Mouse (Mus musculus): Measurements from ENCODE around the gene Ttc30a2.

Ttc30a2 gene

DNA sequence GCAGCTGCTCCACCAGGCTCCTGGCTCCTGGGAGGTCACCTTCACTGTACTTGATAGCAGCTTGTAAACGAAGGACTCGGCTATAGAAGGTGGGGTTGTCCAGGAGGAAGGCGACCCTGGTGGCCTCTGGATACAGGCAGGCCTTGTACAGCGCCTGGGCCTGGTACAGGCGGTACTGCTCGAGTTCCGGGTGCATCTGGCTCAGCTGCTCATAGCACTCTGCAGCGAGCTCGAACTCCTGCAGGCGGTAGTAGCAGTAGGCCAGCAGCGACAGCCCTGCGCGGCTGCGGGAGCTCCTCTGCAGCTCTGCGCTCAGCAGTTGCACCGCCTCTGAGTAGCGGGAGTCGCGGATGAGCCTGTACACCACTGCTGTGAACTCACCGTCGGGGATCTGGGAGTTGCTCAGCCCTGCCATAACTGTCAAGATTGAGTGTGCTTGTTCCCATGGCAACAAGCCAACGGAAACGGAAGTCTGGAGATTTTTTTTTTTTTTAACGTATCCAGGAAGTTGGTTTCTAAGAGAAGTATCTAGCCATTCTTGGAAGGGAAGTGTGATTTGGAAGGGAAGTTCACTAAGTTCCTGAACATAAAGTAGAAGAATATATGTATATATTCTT, at the start of gene Ttc30a2:
Ttc30a2 (minus strand) TSS at position 419 of the 617 bp plus-strand sequence.
- in situ Hi-C loops (cut with MboI, MseI) = loop anchor here (5.0 kb wide), 1 partner anchor 41 kb away; the partner anchor contains the start of gene Ttc30b (in 2 of the 2)

DNA sequence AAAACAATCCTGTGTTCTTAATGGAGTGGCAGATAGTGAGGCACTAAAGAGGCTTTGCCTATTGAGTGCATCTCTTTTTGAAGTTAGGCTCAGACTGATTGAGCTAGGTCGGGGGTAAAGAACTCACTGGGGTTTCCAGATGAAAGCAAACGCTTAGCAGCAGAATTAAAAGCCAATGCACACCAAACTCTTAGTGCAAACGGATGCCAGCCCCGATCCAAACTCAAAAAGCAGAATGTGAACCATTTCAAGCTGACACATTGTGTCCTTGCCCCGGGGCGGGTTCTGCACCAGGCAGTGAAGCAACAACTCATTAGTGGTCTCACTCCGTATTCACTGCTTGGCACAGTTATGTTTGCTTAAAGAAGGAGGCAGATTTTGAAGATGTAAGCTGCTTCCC, 38.9 kb upstream of the Ttc30a2 start:
- in situ Hi-C loops (cut with MboI, MseI) = no loop called here

DNA sequence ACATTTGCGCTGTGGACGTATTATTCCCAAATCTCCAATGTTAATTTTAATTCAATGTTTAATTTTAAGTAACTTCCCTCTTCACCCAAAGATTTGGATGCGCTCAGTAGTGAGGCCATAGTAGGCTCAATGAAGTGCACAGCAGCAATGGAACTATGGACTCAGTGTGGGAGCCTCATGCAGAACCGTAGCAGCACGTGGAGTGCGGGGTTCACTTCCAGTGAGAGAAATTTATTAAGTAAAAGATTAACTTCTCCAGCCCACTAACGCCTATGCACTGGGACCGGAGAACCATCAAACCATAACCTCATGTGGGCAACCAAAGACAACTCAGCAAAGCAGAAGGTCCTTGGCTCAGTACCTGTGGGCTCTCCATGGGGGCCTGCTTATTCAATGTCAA, 38.2 kb upstream of the Ttc30a2 start:
- in situ Hi-C loops (cut with MboI, MseI) = no loop called here

DNA sequence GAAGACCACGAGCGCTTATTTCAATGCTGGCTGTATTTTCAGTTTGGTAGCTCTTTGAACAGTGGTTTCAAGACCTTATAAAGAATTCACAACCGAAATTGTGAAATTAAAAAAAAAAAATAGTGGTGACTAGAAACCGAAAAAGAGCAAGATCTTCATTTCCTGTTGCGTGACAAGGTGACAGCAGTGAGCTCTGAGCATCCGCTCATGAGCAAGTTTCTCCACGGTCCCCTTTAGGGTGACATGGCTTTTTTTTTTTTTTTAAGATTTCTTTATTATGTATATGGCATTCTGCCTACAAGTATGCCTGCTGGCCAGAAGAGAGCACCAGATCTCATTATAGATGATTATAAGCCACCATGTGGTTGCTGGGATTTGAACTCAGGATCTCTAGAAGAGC, 37.5 kb upstream of the Ttc30a2 start:
- in situ Hi-C loops (cut with MboI, MseI) = no loop called here

DNA sequence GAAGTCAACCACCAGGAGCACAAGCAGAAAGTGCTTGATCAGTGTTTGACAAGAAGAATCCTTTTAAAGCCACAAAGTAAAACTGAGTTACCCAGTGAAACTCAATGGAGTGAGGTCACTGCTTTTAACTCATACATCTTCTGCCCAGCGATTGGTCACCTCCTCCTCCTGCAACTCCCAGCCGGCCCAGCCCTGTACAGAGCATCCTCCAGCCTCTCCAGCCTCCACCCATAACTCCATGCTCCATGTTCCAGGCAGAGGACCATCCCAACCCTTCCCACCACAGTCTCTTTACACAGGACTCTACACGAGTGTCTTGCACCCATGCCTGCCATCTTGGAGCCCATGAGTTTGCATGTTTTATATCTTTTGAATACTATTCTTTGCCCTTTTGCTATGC, 36.7 kb upstream of the Ttc30a2 start:
- in situ Hi-C loops (cut with MboI, MseI) = no loop called here

DNA sequence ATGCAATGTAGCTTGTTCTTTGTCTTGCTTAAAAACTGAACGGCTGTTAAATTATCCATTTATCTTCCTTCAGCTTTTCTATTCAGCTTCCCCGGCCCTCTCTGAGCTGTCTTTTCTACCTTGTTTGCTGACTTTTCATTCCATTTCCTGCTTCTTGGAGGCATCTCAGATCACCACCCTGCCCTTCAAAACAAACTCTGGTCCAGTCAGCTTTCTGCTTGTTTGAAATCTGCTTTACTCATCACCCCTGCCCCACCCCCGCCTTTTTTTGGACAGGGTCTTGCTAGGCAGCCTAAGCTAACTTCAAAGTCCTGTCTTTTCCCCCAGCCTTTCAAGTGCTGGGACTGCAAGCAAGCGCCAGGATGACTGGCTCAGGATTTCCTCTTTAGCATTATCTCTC, 28.2 kb upstream of the Ttc30a2 start:
- in situ Hi-C loops (cut with MboI, MseI) = no loop called here

DNA sequence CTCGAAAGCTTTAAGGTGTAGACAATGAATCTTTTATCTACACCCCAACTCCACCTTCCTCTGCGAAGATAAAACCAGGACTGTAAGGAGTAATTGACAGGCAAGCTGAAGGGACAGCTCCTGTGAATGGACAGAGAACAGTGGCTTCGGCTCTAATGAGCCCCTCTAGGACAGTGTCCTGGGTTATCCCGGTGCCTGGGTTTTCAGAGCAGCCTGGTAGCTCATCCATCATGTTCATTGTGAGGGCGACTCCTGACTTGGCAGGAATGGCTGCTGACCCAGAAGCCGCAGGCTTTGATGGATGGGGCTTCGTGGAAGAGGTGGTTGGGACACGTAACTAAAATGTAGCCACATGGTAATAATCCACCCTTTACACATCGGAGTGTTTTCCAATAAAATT, 24.9 kb upstream of the Ttc30a2 start:
- in situ Hi-C loops (cut with MboI, MseI) = no loop called here

DNA sequence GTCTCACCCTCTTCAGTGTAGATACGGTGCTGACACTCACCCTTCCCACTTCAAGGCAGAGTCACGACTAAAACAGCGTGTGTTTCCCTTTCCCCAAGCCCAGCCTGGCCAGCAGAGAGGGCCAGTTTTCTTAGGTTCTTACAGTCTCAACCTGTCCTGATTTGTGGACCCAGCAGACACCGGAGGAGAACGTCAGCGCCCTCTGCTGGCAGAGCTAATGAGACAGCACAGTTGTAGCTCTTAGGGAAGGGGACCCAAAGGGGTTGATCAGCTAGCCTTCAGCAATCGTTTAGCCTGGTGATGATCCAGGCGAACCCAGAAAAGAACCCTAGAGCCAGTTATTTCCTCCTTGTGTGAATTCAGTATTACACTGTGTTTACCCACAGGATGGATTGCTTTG, 23.4 kb upstream of the Ttc30a2 start:
- in situ Hi-C loops (cut with MboI, MseI) = no loop called here

DNA sequence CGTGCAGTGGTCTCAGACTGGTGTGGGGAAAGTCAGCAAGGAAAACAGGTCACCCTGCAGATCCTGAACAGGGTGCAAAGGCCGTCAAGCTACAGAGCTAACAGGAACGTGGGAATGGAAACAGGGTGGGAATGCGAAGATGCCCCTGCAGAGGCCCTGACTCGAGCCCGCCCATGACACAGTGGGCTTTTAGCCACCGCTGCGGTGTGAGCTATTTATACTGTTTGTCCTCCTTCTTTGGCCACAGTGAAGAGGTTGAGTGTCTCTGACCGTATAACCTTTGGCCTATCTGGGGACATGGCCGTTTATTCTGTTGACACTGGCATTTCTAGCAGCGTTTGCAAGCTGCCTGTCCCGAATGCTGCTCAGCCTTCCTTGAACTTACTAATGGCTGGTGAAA, 21.7 kb upstream of the Ttc30a2 start:
- in situ Hi-C loops (cut with MboI, MseI) = loop anchor here (5.0 to 10.0 kb wide), 2 partner anchors 55 to 73 kb away; no protein-coding TSS in a partner anchor

DNA sequence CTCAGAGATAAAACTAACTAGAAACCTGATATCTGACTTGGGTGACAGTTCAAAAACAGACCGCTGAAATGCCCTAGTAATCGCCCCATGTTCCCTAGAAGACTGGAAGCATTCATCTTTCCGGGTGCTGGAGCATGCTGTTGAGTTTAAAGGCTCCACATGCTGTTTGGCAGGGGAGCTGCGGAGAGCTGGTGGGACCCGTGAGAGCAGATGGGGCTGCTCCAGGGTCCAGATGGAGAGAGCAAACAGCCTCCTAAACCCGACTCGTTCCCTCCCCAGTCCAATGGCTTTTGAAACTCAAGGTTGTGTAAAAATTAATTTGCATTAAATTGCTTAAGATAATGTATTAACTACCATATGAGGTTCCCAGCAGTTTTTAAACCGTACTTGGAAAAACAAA, 20.7 kb upstream of the Ttc30a2 start:
- in situ Hi-C loops (cut with MboI, MseI) = loop anchor here (5.0 to 10.0 kb wide), 2 partner anchors 56 to 74 kb away; no protein-coding TSS in a partner anchor

DNA sequence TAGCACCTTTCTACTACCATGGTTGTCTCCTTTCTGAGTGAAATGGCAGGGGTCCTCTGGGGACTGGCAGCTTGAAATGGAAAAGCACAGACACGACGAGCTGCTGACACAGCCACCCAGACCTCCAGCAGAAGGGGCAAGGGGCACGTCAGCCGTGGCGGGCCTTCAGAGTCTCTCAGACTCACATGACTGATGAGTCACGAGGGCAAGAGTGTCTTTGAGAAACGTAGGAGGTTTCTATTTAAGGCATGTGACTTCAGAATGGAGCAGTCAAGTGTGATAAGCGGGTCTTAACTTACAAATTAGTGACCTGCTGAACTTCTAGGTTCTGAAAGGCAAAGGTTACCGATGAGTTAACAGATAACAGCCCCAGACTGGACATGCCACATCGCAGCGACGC, 19.8 kb upstream of the Ttc30a2 start:
- in situ Hi-C loops (cut with MboI, MseI) = loop anchor here (5.0 to 10.0 kb wide), 2 partner anchors 57 to 75 kb away; no protein-coding TSS in a partner anchor

DNA sequence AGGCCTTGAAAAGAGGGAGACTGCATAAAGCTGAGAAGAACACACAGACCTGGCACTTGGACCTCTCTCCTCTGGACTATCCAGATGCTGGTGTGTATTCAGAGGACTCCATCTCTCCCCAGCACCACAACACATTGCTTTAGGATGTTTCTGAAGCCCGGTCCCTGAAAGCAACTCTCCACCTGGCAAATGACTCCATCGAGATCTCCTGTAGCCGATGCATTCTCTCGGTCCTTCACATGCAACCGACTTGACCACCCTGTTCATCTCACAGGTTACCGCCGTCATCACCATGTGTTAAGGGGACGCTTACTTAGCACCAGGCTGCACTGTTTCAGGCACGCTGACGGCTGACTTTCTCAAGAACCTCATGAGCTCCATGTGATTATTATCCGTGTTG, 16.9 kb upstream of the Ttc30a2 start:
- in situ Hi-C loops (cut with MboI, MseI) = loop anchor here (5.0 to 10.0 kb wide), 2 partner anchors 60 to 77 kb away; no protein-coding TSS in a partner anchor

DNA sequence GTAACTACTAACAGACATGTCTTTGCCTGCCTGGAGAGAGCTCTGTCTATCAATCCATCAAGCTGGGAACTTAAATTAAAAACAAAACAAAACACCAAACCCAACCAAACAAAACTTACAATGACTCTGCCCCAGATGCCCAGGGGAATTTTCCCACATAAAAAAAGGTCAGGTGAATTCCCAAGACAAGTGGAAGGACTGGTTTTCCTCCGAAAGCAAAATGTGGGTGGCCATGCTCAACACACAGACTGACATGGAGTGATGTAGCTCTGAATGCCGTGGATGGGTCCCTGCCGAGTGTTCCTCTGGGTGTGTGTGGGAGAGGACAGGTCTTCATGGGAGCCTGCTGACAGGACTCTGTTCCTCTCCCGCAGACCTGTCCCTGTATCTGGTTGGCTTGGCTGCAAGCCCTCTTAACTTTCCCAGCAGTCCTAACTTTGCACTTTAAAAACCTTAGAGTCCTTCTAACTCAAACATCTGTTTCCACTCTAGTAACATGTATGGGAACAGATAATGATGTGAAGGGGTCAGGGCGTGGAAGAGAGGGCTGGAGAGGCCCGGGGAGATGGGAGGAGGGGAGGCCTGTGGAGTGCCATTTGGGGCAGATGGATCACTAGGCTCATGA, 13.7 kb upstream of the Ttc30a2 start:
- in situ Hi-C loops (cut with MboI, MseI) = loop anchor here in 1 of 2 experiments (10.0 kb wide), 1 partner anchor 63 kb away; no protein-coding TSS in a partner anchor

DNA sequence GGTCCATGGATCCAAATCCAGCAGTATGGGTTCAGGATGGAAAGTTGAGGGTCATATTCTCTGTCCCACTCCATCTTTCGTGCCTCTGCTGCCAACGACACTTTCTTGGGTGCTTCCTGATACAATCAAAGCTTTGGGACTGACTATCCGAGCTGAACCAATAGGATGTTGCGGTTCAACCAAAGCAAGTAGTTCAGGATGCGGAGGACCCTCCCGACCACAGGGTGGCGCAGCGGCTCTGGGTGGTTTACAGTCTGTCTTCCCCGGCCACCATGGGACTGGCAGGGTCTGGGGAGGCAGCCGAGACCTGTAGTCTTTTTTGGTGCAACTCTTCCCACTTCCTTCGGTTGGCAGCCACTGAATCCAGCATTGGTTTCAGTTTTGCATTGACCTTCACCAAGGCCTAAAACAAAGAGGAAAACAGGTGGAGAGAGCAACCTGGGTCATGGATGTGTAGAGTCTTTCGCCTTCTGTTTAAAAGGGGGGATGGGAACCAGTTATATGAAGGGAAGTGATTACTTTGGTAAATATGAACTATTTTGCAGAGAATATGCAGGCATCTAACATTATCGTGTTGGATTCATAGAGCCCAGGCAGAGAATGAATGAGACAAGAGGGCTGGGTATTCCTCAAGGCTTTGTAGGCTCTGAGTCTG, 13.0 kb upstream of the Ttc30a2 start:
- in situ Hi-C loops (cut with MboI, MseI) = loop anchor here in 1 of 2 experiments (10.0 kb wide), 1 partner anchor 64 kb away; no protein-coding TSS in a partner anchor

DNA sequence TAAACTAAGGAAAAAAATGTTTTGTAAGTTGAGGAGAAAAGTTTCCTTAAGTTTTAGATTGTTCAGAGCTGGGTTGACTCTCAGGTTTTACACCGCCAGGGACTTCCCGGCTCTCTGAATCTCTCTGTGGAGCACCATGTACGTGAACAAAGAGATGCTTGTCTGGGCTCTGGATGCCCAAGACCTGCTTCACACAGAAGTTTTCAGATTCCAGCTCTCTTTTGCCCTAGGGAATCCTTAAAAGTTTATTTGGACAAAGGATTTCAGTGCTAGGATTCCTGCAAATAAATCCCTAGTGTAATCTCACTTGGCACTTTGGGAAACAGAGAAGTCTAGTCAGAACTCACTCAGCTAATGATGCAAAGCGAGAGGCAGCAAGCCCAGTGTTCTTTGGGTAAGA, 11.7 kb upstream of the Ttc30a2 start:
- in situ Hi-C loops (cut with MboI, MseI) = loop anchor here in 1 of 2 experiments (10.0 kb wide), 1 partner anchor 65 kb away; no protein-coding TSS in a partner anchor

DNA sequence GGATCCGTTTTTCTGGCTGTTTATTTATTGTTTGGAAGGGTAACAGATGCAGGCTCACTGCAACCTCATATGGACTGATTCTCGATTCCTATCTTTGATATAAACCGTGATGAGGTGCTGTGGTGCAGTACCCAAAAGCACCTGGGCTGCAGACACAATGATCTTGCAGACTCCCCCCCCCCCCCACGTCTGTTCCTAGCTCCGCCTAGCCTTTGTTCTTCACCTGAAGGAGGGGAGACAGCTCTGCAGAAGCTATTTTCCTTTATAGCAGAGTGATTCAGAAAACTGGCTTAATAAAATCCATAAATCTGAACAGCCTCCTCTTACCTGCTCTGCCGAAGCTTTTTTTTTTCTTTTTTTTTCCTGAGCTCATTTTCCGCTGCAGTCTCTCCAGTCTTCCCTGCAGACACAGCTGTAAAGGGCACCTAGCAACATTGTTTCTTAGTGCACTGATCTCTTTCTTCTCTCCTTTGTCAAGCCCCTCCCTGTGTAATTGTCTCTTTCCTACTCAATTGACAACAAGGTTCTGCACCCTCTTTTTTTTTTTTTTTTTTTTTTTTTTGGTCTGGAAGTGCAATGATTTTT, 10.9 kb upstream of the Ttc30a2 start:
- in situ Hi-C loops (cut with MboI, MseI) = no loop called here

DNA sequence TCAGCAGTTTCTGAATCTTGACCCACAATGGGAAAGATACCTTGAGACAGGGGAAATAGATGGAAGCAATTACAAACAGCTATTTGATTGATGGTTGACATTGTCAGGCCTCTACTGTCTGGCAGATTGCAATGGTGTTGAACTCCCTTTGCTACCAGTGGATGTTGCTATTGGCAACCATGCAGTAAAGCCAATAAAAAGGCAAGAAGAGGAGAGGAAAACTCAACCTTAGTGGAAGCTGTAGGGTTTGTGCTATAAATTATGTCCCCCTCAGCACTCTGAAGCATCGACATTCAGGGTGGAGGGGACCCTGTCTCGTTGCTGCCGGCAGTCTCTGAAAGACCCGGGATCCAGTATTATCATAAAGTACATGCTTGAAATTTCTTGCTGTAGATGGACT, 10.4 kb upstream of the Ttc30a2 start:
- in situ Hi-C loops (cut with MboI, MseI) = no loop called here

DNA sequence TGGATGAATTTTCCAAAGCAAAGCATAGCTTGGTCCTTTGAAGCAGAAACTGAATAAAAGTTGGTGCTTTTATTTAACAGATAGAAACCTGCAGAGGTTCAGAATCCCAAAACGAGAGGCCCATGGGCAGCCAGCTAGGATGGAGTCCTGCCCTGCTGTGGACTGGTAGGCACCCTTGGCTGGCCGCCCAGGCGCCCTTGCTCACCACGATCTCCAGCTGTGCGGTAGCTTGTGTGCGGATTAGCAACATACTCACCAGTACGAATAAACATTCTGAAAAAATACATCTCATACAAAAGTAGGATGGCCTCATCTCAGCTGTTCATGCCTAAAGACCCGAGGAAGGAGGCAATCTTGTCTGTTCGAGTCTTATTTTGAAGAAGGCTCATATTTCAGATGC, 9.8 kb upstream of the Ttc30a2 start:
- in situ Hi-C loops (cut with MboI, MseI) = no loop called here

DNA sequence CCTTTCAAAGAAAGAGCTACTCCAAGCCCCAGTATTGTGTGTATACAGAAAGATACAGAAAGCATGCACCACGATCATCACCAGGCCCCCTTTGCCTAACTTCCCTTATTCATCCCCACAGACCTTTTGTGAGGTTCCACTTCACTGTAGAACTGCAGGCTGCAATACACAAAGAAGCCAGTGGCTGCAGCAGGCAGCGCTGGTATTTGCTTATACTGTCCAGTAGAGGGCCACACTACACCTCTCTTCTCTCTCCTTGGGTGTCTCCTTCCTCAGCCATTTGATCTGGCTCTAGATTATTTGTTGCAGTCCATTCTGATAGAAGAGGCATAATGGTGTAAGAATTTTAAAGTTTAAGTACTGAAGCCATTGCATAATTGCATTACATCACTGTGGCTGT, 7.2 kb upstream of the Ttc30a2 start:
- in situ Hi-C loops (cut with MboI, MseI) = no loop called here

DNA sequence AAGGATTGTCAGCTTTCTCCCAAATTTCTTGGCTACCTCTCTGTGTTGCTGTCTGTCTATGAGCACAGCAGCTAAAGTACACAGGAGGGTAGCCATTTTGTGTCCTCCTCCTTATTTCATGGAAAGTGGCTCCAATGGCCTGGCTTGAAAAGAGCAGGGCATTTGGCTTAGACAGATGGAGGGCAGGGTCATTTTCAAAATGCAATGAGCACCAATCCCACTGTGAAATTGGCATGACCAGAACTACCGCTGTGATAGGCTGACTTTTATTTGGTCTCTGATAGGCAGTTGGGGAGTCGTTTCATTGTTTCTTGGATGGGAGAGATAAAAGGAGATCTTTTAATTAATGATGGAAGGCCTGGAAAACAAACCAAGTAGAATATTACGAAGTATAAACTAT, 5.9 kb upstream of the Ttc30a2 start:
- in situ Hi-C loops (cut with MboI, MseI) = no loop called here

DNA sequence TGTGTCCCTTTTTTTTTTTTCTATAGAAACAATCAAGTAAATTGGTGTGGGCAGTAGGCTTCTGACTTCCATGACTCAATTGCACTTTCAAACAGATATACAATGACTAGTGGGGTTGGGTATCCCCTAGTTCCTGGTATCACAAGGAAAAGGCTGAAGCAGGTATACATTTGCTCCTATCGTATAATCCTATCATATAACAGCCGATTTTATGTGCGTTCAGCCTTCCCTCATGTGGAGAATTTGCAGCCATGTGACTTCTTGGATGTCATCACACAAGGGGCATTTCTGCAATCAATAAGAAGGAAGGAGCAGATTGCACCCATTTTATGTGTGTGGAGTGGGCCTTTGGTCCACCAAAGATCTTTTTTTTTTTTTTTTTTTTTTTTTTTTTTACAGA, 5.1 kb upstream of the Ttc30a2 start:
- in situ Hi-C loops (cut with MboI, MseI) = no loop called here

DNA sequence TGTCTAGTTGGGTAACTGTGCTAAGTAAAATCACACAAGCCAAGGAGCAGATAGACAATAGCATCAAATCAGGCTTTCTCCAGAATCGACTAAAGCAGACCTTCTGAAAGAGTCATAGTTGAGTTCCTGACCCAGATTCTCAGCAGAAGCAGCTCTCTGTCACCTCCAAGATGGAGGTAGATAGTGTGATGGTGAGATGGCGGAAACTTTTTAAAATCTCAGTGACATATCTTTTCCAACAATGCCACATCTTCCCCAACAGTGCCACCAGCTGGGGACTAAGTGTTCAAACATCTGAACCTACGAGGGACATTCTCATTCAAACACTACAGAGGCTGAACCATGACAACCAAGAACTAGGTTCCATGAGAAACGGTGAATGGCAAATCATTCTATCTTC, 4.7 kb upstream of the Ttc30a2 start:
- in situ Hi-C loops (cut with MboI, MseI) = no loop called here
